Mouse (Mus musculus): ENCODE data around the gene D430041D05Rik.
"Not testable (repeated sequence)": the region's sequence is repeated elsewhere in the genome, so short reads cannot be mapped to it uniquely, and the experiment has no call there.

DNA sequence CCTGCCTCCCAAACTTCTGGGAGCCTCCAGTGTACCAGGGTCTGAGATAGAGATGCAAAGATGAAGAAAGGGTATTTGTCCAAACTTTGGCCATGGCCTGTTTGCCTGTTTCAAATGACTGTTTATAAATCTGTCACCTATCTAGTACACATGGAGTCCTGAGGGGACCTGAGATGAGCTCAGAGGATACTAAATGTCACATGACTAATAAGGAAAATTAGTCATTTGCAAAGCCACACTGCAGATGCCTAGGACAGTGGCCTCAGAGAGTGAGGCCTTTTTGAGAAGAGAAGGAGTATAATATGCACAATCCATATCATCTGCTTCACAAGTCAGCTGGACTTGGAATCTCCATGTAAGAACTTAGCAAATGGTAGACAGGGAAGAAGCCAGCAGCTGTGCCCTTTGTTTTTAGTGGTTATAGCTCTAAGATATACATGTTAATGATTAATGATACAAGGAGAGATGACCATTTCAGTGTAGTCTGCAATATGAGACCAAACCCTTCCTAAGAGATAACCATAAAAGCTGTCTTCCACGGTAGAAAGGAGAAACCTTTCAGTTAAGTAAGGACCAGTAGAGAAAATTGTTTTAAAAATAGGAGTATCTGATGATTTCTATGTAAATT lies 299.5 kb downstream of the D430041D05Rik start:
- not testable (repeated sequence) for TF ChIP-seq GATA1 (IDR thresholded peaks at IDR 0.05; ENCODE audit: borderline replicate concordance, low read length); FLI1 (IDR thresholded peaks at IDR 0.05; ENCODE audit: low read length)
